Mouse (Mus musculus) hindbrain, embryonic 11.5 days (tissue): ENCODE measurements around the gene Gm21761. TPM values are rescaled to one million over a fixed set of nuclear protein-coding genes. Genes with fewer than 3 reads are reported as not detected.
"Not testable (repeated sequence)": the region's sequence is repeated elsewhere in the genome, so short reads cannot be mapped to it uniquely, and the experiment has no call there.

ENCODE experiments used
- ATAC-seq: fragments of 200-750 bp; cut with Nextera tagmentation; 2 replicates; pipeline ENCODE4 v1.8.0; 2017; ENCODE audit warnings: mild to moderate bottlenecking, moderate TSS enrichment, moderate library complexity; ENCODE audit not compliant: low FRiP score
- DNase-seq: peaks from one replicate; pipeline ENCODE4 v3.0.0-alpha.2; 2015; ENCODE audit warnings: low spot score
- H3K27ac ChIP-seq: fragments of 300-500 bp; sonication (generic); 2 replicates; pipeline ENCODE4 v1.5.1; 2014; ENCODE audit warnings: mild to moderate bottlenecking, low read depth, low read length
- H3K27me3 ChIP-seq: fragments of 300-500 bp; sonication (generic); 2 replicates; pipeline ENCODE4 v1.6.1; 2014; ENCODE audit warnings: mild to moderate bottlenecking, low read length, moderate library complexity, mixed read lengths; ENCODE audit not compliant: control insufficient read depth, insufficient read depth
- H3K36me3 ChIP-seq: fragments of 300-500 bp; sonication (generic); 2 replicates; pipeline ENCODE4 v1.6.1; 2014; ENCODE audit warnings: mild to moderate bottlenecking, low read length, moderate library complexity, mixed read lengths; ENCODE audit not compliant: control insufficient read depth, insufficient read depth
- H3K4me1 ChIP-seq: fragments of 300-500 bp; sonication (generic); replicated peaks from 2 replicates; pipeline ENCODE4 v1.6.1; 2014; ENCODE audit warnings: low read length, mixed read lengths; ENCODE audit not compliant: control insufficient read depth, insufficient read depth
- H3K4me2 ChIP-seq: fragments of 300-500 bp; sonication (generic); replicated peaks from 2 replicates; pipeline ENCODE4 v1.6.1; 2014; ENCODE audit warnings: mild to moderate bottlenecking, low read depth, low read length
- H3K4me3 ChIP-seq: fragments of 300-500 bp; sonication (generic); 2 replicates; pipeline ENCODE4 v1.5.1; 2014; ENCODE audit warnings: low read depth, low read length
- H3K9ac ChIP-seq: fragments of 300-500 bp; sonication (generic); 2 replicates; pipeline ENCODE4 v1.6.1; 2014; ENCODE audit warnings: low read depth, low read length
- H3K9me3 ChIP-seq: fragments of 300-500 bp; sonication (generic); 2 replicates; pipeline ENCODE4 v1.6.1; 2016; ENCODE audit warnings: low read length; ENCODE audit not compliant: control insufficient read depth
- WGBS: fragments of 180-500 bp; shearing (Covaris S2); extraction: QIAGEN DNeasy Blood & Tissue Kit; methylation state at CpG from one replicate; pipeline ENCODE4 v1.1.7; 2014; 5-methylcytosine and 5-hydroxymethylcytosine counted together
- polyA plus RNA-seq: library from polyadenylated mRNA; unstranded; fragments of >200 nt; fragmentation: Nextera tagmentation; extraction: Ambion mirVana; gene quantifications from 2 replicates; pipeline ENCODE4 v1.2.1, GENCODE M21; 2014

Gene Gm21761
- polyA plus RNA-seq, 1 experiment from 2014 or later: not detected

GRCm38 (mm10) chr13:119924597-119925340 is 4.3 kb downstream of the Gm21761 start:
- not testable (repeated sequence) for H3K4me1 ChIP-seq, H3K27ac ChIP-seq, H3K9ac ChIP-seq, H3K4me2 ChIP-seq, H3K4me3 ChIP-seq, H3K27me3 ChIP-seq, H3K9me3 ChIP-seq, ATAC-seq, DNase-seq, H3K36me3 ChIP-seq
- WGBS: 96% methylated on average over 2 of the region's 3 CpGs

GRCm38 (mm10) chr13:119916966-119917722 is 11.9 kb downstream of the Gm21761 start:
- WGBS: 81% methylated on average over 4 of the region's 5 CpGs

DNA sequence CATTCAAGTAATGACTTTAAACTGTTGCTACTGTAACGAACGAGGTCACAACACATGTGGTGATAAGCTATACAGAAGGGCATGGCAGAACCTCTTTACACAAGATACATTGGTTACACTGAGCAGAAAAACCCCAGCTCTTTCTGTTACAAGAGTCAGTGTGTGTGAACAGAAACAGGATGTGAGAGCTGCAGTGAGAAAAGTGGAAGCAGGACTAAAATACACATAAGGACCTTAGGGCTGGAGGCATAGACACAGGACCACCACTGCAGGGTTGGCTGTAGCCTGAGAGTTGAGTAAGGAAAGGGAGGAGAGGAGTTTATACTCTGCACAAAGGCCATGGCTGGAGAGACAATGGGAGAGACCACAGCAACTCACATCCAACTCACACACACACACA is 12.6 kb downstream of the Gm21761 start:
- not testable (repeated sequence) for H3K9me3 ChIP-seq

More at GRCm38 (mm10) chr13:119916966-119917722, 11.9 kb downstream of the Gm21761 start:
- DNase-seq, H3K4me1 ChIP-seq, H3K9me3 ChIP-seq, H3K4me2 ChIP-seq, H3K36me3 ChIP-seq, ATAC-seq, H3K27me3 ChIP-seq, H3K27ac ChIP-seq, H3K4me3 ChIP-seq, H3K9ac ChIP-seq: not testable (repeated sequence)

GRCm38 (mm10) chr13:119898549-119898948 is 30.5 kb downstream of the Gm21761 start:
- not testable (repeated sequence) for H3K9me3 ChIP-seq, ATAC-seq, DNase-seq, H3K27ac ChIP-seq, H3K4me3 ChIP-seq, H3K4me2 ChIP-seq, H3K4me1 ChIP-seq, H3K36me3 ChIP-seq, H3K27me3 ChIP-seq, H3K9ac ChIP-seq
- 69% methylated on average over 4 of the region's 5 CpGs for WGBS

More for the DNA sequence above, 12.6 kb downstream of the Gm21761 start:
- not testable (repeated sequence) for H3K27me3 ChIP-seq, H3K4me2 ChIP-seq, H3K9ac ChIP-seq, H3K4me3 ChIP-seq, ATAC-seq, H3K36me3 ChIP-seq, H3K4me1 ChIP-seq, H3K27ac ChIP-seq, DNase-seq
- 64% methylated on average over 2 of the region's 2 CpGs for WGBS

DNA sequence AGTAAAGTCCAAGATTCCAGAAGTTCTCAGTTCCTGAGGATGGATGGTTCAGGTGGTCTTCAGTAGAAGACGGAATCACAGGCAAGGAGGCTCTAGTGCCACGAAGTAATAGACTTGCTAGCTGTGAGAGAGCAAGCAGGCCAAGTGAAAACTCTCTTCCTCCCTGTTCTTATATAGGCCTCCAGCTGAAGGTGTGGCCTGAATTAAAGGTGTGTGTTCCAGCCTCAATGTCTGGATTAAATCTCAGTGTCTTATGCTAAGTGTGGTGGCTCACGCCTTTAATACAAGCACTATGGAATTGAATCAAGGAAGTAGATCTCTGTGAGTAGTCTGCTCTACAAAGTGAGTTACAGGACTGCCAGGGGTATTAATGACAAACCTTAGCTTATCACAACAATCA is 34.4 kb downstream of the Gm21761 start, which contains the start of gene Tcstv1:
Gene Tcstv1 (minus strand): TSS at position 101 of the 400 bp plus-strand sequence.
- not testable (repeated sequence) for H3K27ac ChIP-seq, H3K36me3 ChIP-seq, H3K4me3 ChIP-seq, H3K4me2 ChIP-seq, ATAC-seq, H3K27me3 ChIP-seq, DNase-seq, H3K9me3 ChIP-seq, H3K9ac ChIP-seq, H3K4me1 ChIP-seq
- WGBS: 82% methylated on average over 3 of the region's 3 CpGs

DNA sequence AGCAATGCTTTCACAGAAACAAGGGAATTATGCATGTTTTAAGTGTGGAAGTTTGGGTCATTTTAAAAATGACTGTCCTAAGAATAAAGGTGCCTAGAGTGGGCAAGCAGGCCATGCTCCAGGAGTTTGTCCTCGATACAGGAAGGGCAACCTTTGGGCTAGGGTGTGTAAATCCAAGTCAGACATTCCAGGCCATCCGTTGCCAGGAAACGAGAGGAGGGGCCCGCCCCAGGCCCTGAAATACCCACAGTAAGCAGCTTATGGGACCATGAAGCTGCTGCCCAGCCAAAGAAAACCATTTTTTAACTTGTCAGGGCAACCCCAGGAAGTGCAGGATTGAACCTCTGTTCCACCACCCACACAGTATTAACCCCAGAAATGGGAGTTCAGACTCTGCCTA is 42.2 kb downstream of the Gm21761 start:
- 41% methylated on average over 4 of the region's 4 CpGs for WGBS
- DNase-seq: peak; percentile 3
- ATAC-seq: not testable (repeated sequence)

DNA sequence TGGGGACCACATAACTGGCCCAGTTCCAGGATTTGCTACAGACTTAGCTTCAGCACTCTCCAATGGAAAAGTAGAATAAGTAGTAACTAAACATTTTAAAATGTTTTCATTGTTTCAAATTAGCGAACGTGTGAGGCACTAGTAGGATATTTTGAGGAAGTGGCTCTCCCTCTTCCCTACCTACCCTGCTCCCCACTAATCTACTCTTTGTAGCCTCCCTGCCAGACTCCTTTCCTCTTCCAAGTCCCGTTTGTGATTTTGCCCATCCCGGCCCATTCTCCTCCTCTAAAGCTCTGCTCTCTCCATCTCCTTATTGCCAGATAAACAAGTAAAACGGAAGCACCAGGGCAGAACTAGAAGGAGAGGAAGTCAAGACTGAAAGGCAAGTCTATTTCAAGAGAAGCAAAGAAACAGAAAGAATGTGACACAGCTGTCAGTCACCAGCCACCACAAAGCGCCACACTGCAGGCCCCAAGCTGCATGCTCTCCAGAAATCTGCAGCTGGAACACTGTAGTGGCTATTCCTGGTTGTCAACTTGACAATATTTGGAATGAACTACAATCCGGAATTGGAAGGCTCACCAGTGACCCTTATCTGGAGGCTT is 64.6 kb downstream of the Gm21761 start:
- not testable (repeated sequence) for H3K27ac ChIP-seq, H3K4me3 ChIP-seq, H3K9ac ChIP-seq, H3K4me1 ChIP-seq, H3K36me3 ChIP-seq, DNase-seq, H3K9me3 ChIP-seq, ATAC-seq, H3K27me3 ChIP-seq, H3K4me2 ChIP-seq
- WGBS: 83% methylated on average over 5 of the region's 7 CpGs

More for the DNA sequence above, 42.2 kb downstream of the Gm21761 start:
- not testable (repeated sequence) for H3K27ac ChIP-seq, H3K36me3 ChIP-seq, H3K27me3 ChIP-seq, H3K4me3 ChIP-seq, H3K9me3 ChIP-seq, H3K9ac ChIP-seq, H3K4me1 ChIP-seq, H3K4me2 ChIP-seq

- H3K36me3 ChIP-seq, H3K27me3 ChIP-seq, ATAC-seq, H3K4me1 ChIP-seq, H3K27ac ChIP-seq, H3K9me3 ChIP-seq, H3K9ac ChIP-seq, DNase-seq, H3K4me2 ChIP-seq, H3K4me3 ChIP-seq: not testable (repeated sequence)
- WGBS: no CpG with 5 or more reads among the region's 6 CpGs
Observed at GRCm38 (mm10) chr13:119862399-119862798, 66.7 kb downstream of the Gm21761 start.
